Mouse (Mus musculus) right cerebral cortex, adult 2 months (tissue): ENCODE data around the gene A830031A19Rik.

Experiments used
- DNase-seq, 2 experiments: peaks; one replicate each; pipeline ENCODE4 v3.0.0; 2021 to 2022; ENCODE audit warnings: low spot score in 2 of 2

Gene A830031A19Rik

DNA sequence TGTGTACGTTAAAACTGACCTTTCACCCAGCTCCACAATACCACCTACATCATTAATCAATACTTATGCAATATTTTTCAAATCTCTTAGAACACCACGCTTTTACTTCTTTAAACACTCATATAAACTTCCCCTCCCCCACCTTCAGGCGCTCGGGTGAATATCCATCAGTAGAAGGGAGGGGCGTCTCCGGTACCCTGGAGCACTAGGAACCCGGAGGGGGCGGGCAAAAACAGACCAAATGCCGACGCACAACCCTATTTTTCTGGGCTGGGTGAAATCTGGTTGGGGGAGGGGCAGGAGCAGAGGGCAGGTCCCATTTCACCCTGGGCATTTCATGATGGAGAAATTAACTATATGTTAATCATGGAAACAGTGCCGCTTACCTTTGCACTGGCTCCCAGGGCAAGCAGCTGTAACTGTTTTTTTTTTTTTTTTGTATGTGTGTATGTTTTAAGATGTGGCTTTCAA is at the start of gene A830031A19Rik:
Gene A830031A19Rik (minus strand): TSS at position 421 of the 471 bp plus-strand sequence.
- peak; percentile 38 to 54 for DNase-seq

DNA sequence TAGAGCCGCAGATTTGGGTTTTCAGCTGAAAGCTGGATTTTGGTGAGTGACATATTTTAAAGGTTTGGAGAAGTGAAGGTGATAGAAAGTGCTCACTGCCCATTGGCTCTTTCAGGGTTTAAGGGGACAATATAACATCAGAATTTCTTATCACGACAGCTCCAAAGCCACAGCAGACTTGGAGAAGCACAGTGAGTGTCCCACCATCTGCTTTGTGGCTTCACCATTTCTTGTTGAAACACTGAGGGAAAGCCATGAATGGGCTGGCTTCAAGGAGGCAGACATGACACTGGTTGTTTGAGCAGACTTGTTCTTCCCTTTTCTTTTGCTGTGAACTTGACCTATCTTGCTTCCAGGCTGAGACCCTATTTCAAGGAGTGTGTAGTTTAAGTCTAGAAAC is 49.1 kb upstream of the A830031A19Rik start:
- no peak for DNase-seq

DNA sequence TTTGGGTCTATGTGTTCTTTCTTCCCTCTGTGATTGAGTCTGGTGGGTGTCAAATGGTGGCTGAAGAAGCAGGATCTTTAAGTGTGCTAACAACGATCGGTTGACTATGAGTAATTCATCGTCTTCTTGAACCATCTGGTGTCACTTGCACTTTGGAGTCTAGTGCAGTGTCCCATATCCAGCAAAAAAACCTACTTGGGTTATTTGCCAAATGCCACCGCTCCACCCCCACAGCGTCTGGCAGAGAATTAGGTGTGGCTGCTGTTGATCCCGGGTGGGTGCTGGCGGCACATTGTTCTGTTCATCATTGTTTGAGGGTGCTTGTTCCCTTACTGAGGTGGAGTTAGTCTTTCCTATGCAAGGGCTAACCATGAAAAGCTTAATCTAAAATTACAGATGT is 48.0 kb upstream of the A830031A19Rik start:
- no peak for DNase-seq

DNA sequence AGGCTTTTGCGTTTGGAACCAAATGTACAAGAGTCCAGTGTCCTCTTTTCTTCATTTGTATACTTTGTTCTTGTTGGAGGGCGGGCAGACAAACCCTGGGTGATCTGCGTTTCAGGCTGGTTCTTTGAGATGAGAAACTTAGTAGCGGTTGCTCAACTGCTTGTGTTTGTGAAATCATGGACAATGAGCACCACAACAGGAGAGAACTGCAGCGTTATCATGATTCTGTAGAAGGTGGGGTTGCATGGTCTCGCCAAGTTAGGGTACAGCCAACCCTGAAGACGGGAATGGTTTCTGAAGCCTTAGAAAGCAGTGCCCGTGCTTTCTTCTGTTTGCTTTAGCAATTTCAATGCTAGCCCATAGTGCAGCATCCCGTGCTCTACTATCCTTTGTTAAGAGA is 46.3 kb upstream of the A830031A19Rik start:
- no peak for DNase-seq

DNA sequence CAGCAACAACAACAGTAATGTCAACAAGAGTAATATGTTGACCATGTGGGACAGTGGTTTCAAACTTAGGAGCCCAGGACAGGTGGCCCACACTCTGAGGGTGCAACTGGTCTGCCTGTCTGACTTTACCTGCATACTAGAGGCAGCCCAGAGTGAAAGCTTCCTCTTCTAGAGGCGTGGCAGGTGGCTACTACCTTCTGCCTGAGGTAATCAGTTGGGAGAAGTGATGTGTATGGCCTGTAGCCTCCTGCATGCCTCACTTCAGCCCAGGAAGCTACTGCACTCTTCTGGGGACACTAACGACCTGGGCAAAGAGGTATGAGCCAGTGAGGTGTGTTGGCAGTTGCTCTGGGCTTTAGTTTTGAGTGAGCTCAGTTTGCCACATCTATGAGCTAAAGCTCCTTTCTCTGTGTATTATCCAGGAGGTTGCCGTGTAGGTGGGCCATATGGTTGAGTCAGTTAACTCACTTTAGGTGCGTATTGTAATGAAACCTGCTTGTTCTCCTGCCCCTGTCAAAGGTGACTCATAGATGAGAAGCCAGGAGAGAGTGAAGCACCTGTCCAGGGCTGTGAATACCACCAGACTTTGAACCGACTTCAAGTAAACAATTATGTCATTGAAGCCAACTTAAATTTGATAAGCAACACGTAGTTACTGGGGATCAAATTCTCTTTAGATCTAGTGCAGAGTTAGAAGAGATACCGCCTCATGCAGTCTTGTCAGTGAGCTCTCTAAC is 41.9 kb upstream of the A830031A19Rik start:
- no peak for DNase-seq

DNA sequence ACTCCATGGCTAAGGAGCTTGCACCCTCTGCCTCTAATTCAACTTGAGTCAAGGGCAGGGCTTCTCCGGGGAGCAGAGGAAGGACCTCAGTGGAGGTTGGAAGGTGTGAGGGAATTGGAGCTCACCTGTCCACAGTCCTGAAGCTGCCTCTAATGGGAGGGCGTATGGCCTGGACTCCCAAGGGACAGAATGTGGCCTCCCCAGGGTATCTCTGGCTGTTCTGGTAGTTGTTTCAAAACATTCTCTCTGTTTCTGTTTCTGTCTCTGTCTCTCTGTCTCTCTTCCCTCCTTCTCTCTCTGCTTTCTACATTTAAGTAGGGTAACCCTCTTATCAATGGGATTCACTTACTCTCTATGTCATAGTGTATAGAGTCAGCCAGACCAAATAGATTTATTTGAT is 41.2 kb upstream of the A830031A19Rik start:
- DNase-seq, result no peak

DNA sequence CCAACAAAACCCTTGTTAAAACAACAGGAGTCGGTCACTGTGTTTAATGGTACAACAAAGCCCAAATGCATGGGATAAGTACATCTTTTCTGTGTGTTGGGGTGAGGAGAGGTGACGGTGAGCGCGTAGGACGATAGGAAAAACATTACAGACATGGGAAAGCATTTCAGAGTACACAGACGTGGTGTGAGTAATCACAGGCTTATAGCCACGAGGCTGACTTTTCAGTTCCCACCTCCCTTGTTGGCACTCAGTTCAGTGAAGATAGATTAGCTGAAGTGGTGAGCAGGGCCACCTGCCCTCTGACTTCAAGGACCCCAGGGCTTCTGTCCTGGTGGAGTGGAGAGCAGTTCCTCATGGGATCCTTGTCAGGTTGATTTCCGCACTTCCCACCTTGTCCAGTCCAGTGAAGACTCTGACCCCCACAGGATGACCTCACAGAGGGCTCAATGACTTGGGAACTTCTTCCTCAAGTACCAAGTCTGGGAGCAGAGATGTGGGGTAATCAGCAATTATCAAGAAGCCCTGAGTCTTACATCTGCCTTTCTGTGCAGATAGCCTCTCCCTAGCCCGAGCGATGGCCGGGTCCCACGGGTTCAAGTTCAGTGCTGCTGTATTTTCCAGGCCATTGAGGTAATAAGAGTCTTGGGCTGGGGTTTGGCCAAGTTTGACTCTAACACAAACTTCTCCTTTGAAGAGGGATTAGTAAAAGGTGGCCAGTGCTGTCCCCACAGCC is 40.3 kb upstream of the A830031A19Rik start:
- DNase-seq, result no peak

DNA sequence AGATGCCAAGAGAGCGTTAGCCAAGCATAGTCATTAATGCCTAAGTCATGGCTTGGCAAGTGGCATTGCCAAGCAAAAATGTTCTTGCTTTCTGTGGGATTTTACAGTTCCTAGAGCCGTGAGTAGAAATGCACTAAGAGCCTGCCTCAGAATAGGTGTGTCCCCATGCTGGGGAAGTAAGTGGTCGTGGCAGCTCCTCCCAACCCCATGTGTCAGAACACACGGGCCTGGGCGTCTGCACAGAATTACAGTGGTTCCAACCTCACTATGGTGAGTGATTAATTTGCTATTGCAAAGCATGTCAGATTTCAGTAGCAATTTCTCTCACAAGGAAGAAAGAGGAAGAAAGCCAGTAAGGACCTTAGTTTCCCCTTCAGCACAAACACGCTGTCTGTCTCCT is 36.9 kb upstream of the A830031A19Rik start:
- DNase-seq, result no peak

DNA sequence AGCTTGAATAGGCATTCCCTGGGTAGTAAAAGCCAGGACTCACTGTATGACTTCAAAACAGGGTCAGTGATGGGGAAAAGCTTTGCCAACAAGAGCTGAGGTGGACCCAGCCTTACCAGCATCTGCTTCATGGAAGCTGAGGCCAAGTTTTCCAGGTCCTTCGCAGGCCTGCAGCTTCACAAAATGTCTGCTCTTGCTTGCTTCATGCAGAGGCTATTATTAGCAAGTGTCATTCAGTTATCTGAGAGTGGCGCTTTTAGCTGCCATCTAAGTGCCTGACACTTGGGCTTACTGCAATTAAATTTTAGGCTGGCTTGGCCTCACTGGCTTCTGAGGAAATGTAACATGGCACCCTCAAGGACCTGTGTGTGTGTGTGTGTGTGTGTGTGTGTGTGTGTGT is 35.3 kb upstream of the A830031A19Rik start:
- DNase-seq, result no peak

DNA sequence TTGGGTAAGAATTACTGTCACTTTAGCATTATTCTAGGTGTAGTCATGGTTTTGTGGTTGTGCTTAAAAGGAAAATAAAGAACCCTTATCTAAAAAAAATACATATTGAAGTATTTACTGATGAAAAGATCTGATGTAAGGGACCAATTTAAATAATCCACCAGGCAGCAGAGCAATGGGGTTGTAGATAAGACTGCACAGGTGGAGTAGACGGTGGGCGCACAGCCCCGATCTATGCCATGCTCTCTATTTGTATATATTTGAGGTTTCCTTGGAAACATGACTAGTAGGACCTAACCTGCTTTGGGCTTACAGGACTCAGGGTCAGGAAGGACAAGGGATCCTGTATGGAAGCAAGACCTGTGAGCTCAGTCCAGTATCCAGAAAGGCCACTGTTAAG is 34.5 kb upstream of the A830031A19Rik start:
- DNase-seq, result no peak

DNA sequence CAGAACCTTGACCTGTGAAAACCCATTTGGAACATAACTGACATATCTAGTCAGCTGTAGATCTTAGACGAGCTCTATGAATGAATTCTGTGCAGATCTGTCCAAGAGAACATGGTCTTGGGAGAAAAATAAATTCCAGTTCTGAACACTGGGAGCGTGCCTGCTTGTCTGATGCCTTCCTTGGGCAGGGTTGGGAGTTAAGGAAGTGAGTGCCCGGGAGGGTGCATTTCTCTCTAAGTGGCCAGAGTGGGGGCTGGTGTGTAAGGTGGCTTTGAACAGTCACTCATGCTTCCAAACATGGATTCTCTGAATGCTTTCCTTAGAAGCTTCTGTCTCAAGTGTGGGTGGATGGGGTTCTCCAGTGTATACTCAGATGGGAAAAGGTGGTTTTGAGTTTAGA is 34.1 kb upstream of the A830031A19Rik start:
- no peak for DNase-seq

DNA sequence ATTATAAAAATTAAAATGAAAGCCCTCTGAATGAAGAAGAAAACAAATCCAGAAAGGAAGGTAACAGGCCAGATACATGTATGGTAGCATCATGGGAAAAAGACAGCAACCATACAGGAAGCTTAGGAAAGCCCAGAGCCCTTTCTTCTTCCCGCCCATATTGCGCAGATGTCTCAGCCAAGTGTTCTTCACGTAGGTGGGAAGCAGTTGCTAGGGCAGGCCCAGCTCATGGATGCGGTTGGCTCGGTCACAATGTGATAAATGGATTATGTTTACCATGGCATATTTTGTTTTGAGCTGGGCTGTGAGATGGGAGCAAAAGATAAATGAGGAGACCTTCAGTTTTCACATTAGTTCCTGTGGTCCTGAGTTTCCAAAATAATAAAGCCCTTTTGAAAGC is 32.6 kb upstream of the A830031A19Rik start:
- no peak for DNase-seq

DNA sequence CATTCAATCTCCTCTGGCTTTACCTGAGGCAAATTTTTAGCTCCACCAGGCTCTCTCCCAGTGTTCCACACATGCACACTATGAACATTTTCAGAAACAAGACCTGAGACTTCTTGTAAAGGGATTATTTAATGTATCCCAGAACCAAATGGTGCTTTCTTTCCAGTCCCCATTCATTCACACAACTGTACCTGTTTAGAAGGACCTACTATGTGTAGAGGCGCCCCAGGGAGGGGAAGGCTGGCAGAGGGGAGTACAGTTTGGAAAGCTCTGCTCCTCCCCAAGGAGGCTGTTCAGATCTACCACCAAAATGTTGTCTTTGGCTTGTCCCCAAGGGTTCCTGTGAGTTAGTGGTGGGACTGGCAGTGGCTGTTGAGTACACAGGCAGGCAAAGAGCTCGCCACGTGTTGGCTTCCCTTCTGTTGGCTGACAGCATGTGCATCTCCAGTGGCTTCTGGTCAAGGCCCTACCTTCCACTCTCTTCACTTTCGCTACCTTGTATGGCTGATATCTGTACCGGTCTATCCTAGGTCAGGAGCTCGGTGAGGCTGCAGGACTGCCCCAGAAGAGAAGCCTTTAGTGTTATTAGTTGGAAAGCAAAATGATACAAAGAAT is 28.4 kb upstream of the A830031A19Rik start:
- DNase-seq, result no peak

DNA sequence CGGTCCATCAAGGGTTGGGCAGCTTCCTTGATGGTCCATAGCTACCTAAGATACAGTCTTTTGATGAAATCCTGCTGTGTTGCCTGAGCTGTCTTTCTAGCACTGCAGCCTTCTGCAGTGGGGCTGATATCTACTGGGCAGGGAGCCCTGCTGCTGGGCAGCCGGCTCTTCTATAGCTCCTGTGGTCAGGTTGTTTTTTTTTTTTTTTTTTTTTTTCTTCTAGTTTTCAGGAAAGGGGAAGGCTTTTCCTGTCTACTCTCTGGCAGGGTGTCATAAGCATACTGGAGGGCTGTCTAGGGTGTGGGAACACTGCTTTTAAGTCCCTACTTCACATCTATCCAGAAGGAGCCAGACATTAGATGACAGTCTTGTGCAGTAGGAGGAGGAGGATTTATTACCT is 27.5 kb upstream of the A830031A19Rik start:
- DNase-seq, result no peak

DNA sequence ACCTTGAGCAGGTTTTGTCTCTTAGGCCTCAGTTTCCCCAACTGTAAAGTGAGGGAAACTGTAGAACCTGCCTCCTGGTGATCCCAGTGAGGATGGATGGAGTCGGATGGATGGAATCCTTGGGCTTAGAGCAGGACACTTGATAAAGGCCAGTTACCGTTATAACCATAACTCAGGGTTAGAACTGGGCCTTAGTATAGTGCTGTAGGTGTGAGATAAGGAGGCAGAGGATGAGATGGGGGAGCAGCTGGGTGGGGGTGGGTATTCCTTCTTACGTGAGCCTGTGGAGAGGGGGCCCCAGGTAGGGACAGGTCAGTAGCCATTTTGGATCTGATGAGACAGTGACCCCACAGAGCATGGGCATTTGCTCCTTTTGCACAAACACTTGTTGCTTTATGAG is 26.8 kb upstream of the A830031A19Rik start:
- no peak for DNase-seq

DNA sequence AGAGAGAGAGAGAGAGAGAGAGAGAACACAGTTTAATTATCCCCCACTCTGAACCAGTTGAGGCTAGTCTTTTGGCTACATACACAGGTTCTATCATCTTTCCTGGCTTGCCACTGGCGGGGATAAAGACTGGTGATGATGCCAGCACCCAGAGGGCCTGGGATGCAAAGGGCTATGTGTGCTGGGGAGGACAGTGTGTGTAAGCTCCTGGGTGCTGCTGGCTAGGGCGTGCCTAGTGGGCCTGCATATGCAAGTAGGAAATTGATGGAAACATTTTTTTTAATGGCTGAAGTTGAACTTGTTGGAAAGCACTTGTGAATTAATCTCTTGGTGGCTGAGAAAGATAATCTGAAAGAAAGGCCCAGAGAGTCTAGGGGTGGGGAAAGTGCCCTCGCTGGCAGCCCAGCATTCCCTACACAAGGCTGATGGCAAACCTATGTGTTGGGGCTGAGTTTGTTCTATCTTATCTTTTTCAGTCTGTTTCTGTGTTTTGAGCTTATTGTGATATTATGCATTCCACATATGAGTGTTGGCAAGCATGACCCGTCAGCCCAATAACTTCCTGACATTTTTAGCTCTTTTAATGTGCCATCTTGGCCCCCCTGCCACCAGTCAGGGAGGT is 25.7 kb upstream of the A830031A19Rik start:
- no peak for DNase-seq

DNA sequence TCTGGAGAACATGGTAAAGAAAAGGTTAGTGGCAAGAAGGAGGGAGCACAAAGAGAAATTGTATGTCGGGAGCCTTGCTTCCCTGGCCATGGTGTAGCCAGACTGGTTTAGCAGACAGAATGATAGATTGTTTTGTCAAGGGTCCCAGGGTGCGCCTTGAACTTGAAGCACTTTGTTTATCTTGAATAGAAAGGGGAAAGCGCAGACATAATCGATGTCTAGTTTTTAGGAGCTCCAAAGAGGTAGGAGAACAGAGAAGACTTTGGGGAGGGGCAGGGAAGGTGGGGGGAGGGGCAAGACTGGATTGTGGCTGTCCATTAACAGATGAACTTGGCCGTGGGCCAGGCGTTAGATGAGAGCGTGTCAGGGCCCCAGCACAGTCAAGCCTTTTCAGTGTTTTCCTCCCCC is 25.0 kb upstream of the A830031A19Rik start:
- no peak for DNase-seq

DNA sequence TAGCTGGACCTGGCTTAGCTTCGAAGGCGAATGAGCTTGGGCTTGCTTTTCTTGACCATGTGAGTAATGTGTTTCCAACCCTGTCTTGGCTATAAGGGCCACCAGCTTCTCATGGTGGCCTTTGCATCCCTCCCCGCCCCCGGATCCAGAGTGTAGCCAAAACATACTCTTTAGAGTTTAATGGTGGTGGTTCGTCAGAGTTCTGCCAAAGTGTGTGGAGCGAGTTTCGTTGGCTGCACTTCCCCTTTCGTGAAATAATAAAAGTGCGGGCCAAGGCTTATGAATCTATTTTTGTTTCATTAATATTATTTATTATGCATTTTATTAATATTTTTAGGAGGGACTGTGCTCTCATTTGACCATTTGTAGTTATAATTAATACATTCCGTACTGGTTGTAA is 24.4 kb upstream of the A830031A19Rik start:
- no peak for DNase-seq

DNA sequence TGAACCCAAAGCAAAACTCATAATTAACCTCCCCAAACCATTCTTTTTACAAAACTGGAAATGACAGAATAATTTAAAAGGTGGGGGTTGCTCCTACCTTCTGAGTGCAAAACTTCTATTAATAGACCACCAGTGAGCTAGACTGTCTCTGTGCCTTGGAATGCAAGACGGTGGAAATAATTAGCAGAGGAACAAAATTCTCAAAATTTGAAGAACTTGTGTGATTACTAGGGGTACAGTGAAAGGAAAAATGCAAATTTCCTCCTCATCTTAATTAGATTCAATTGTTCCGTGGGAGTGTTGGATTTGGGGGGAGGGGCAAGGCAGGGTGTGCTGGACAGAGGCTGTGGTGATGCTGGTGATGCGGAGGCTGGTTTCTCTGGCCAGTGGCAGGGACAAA is 23.8 kb upstream of the A830031A19Rik start:
- DNase-seq, result no peak

DNA sequence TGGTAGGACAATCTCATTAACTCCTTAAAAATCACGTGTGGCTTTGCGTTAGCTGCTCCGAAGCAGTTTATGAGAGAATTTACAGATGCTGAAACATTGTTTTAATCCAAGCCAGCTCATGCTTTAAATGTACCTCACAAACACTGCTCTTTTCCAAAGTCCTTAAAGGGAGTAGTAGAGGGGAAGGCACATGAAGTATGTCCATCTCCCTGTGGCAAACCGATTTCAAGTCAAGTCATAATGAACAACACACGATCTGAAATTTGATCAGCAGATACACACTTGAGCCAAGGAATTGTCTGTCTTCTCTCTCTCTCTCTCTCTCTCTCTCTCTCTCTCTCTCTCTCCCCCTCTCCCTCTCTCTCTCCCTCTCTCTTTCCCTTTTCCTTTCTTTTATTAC is 23.2 kb upstream of the A830031A19Rik start:
- no peak for DNase-seq

DNA sequence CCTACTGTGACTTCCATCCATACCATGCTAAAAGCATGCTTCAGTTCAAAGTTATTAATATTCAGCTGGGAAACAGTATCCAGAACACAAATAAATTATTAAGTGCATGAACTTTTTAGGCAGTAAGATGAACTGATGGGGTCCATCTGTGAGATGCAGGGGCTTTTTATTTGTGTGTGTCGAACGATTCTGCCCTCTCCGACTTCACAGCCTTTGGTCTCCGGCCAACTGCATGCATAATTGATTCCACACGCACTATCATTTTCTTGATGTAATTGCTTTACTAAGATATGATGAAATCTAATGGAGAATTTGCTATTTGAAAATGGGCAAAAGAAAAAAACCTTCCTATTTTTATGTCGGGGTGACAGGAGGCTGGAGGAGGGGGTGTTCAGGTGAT is 22.2 kb upstream of the A830031A19Rik start:
- DNase-seq, result no peak

DNA sequence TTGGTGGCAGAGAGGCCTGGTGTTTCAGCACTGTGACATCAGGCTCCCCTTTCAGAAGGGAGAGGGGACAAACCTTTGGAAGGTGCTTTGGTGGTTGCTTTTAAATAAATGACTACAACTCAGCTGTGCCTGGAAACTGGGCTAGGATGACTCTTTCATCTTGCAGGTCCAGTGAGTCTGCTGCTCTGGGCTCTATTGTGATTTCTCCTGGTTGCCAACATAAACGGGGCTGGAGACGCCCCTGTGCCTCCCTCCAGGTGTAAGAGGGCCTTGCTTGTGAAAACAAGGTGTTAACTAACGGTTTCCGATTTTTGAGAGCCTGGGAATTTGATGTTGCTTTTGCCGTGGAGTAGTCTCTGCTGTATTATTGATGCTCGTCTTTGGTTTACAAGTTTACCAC is 21.6 kb upstream of the A830031A19Rik start:
- DNase-seq, result no peak
